Mouse (Mus musculus): ENCODE data around the gene Erich2.

Erich2 gene

GRCm38 (mm10) chr2:70508496-70508895 is at the start of gene Erich2:
Gene Erich2 (plus strand): TSS chr2:70508819.
- DNase-seq: no peak

GRCm38 (mm10) chr2:70463606-70464005 is 45.0 kb upstream of the Erich2 start:
- DNase-seq: no peak

- no peak for DNase-seq
Measured at GRCm38 (mm10) chr2:70471136-70471535, 37.5 kb upstream of the Erich2 start.

- DNase-seq: peak; percentile 53 to 62
Measured at GRCm38 (mm10) chr2:70471861-70472620, 36.6 kb upstream of the Erich2 start.

- DNase-seq: no peak
Measured at GRCm38 (mm10) chr2:70497715-70498318, 10.8 kb upstream of the Erich2 start.

GRCm38 (mm10) chr2:70503436-70503835 is 5.2 kb upstream of the Erich2 start:
- no peak for DNase-seq

GRCm38 (mm10) chr2:70505229-70505628 is 3.4 kb upstream of the Erich2 start:
- no peak for DNase-seq

- DNase-seq: no peak
Measured at GRCm38 (mm10) chr2:70505896-70506295, 2.7 kb upstream of the Erich2 start.

- DNase-seq: no peak
Measured at GRCm38 (mm10) chr2:70506372-70506771, 2.2 kb upstream of the Erich2 start.

- peak; percentile 80 to 91 for DNase-seq
Measured at GRCm38 (mm10) chr2:70509021-70509632, 508 bp downstream of the Erich2 start.

- DNase-seq: peak; percentile 77 to 80
Measured at GRCm38 (mm10) chr2:70538283-70538682, 29.7 kb downstream of the Erich2 start.

GRCm38 (mm10) chr2:70550671-70551070 is 42.1 kb downstream of the Erich2 start:
- DNase-seq: no peak

- no peak for DNase-seq
Measured at GRCm38 (mm10) chr2:70551446-70551845, 42.8 kb downstream of the Erich2 start.

- no peak for DNase-seq
Measured at GRCm38 (mm10) chr2:70552067-70552598, 43.5 kb downstream of the Erich2 start.

- no peak for DNase-seq
Measured at GRCm38 (mm10) chr2:70552772-70553171, 44.2 kb downstream of the Erich2 start, which contains the start of gene Gad1. Gene Gad1 (plus strand): TSS chr2:70553072.

GRCm38 (mm10) chr2:70553826-70554225 is 45.2 kb downstream of the Erich2 start:
- DNase-seq: no peak

GRCm38 (mm10) chr2:70558112-70558842 is 49.7 kb downstream of the Erich2 start:
- peak; percentile 93 to 96 for DNase-seq

GRCm38 (mm10) chr2:70558843-70559451 is 50.3 kb downstream of the Erich2 start:
- no peak for DNase-seq

- DNase-seq: peak; percentile 45 to 50
Measured at GRCm38 (mm10) chr2:70559520-70559919, 50.9 kb downstream of the Erich2 start.

- peak; percentile 84 to 85 for DNase-seq
Measured at GRCm38 (mm10) chr2:70561077-70561795, 52.6 kb downstream of the Erich2 start.

- DNase-seq: peak; percentile 53 to 56
Measured at GRCm38 (mm10) chr2:70562011-70562491, 53.4 kb downstream of the Erich2 start.

- no peak for DNase-seq
Measured at GRCm38 (mm10) chr2:70562611-70562980, 54.0 kb downstream of the Erich2 start.
